In genomic region chr16:35000923-35001560, GRCm38 (mm10) we compare ENCODE assay signal across 8 mouse cellular contexts. TPM values are rescaled to one million over a fixed set of nuclear protein-coding genes. Genes with fewer than 3 reads are reported as not detected.
DNase-seq lines count a peak whose midpoint lies in the region; ATAC-seq lines count a peak whose summit lies in the region.

No protein-coding gene starts in this region.

- intact Hi-C loops in left cerebral cortex, postnatal 10 days (cut with DNase I), result no loop called here

- H3K27me3 ChIP-seq in intestine, embryonic 16.5 days (replicated peaks; ENCODE audit: control insufficient read depth, insufficient read depth, low read length), result no peaks in the 10 kb centered on the region

- H3K27ac ChIP-seq in intestine, embryonic 16.5 days (ENCODE audit: low read length), result no peak overlapping the region; the same call in 1 of the 2 replicates

- no peak overlapping the region for H3K4me3 ChIP-seq in intestine, embryonic 16.5 days (ENCODE audit: low read length)

- no peak overlapping the region for H3K9ac ChIP-seq in intestine, embryonic 16.5 days (ENCODE audit: low read depth, low read length)

- H3K9me3 ChIP-seq in intestine, embryonic 16.5 days (ENCODE audit: control insufficient read depth, low read length), result no peaks in the 10 kb centered on the region

- no peak overlapping the region for H3K4me2 ChIP-seq in intestine, embryonic 16.5 days (ENCODE audit: low read depth, low read length)

- H3K4me1 ChIP-seq in intestine, embryonic 16.5 days (ENCODE audit: control insufficient read depth, insufficient read depth, low read length), result peaks cover 15% of the 10 kb centered on the region

- DNase-seq in frontal cortex, postnatal 14 days (ENCODE audit: low spot score in 2 of 2), result no peak
- DNase-seq in right cerebral cortex, adult 18-20 months, result peak; percentile 48
- DNase-seq in right cerebral cortex, postnatal 14 days, result no peak
- peak; percentile 51 for DNase-seq in telencephalon, adult 2 months (ENCODE audit: low read depth, low spot score)
- DNase-seq in spleen, adult 18-20 months, result no peak
- DNase-seq in left cerebral cortex, postnatal 10 days (ENCODE audit: extremely low spot score in 1 of 2, low spot score in 2 of 2), result no peak

- peak; percentile 72 for ATAC-seq in frontal cortex, adult (ENCODE audit: low TSS enrichment)
- peak; percentile 35 for ATAC-seq in intestine, embryonic 16.5 days

- 16% methylated on average over 10 of the region's 10 CpGs for WGBS in intestine, embryonic 16.5 days

- no peaks in the 10 kb centered on the region for H3K36me3 ChIP-seq in intestine, embryonic 16.5 days (ENCODE audit: control insufficient read depth, insufficient read depth, low read length)

RNA-seq across cellular contexts. Expression of gene Hacd2, which starts 21.2 kb away (rescaled TPM):
- 103 TPM in 2 replicates for polyA plus RNA-seq in intestine, embryonic 16.5 days (2015; fragmentation: Nextera tagmentation; extraction: Ambion mirVana)
- 10 to 100 TPM; 26.1 to 41.7 TPM for total RNA-seq in left cerebral cortex, postnatal 10 days (2021)

Comparison
In these comparisons a context has a peak if more than half of its experiments do, and no peak if none do; other contexts are left out.
1. DNase-seq: peak in right cerebral cortex, adult 18-20 months (single experiment) and telencephalon, adult 2 months (single experiment); none in frontal cortex, postnatal 14 days (0 of 2), right cerebral cortex, postnatal 14 days (single experiment), spleen, adult 18-20 months (0 of 2) and left cerebral cortex, postnatal 10 days (0 of 2).